Mouse (Mus musculus) limb, embryonic 13.5 days (tissue): ENCODE measurements around the gene Ahcyl1. TPM values are rescaled to one million over a fixed set of nuclear protein-coding genes. Genes with fewer than 3 reads are reported as not detected.

Experiments used
- ATAC-seq: fragments of 200-750 bp; cut with Nextera tagmentation; 2 replicates; pipeline ENCODE4 v1.8.0; 2017; ENCODE audit warnings: low read depth, moderate number of reproducible peaks, moderate TSS enrichment; ENCODE audit not compliant: low FRiP score
- H3K27ac ChIP-seq: fragments of 300-500 bp; sonication (generic); 2 replicates; pipeline ENCODE4 v1.5.1; 2015; ENCODE audit warnings: inconsistent platforms, mild to moderate bottlenecking, moderate library complexity
- H3K27me3 ChIP-seq: fragments of 300-500 bp; sonication (generic); 2 replicates; pipeline ENCODE4 v1.6.1; 2015; ENCODE audit warnings: mild to moderate bottlenecking, inconsistent platforms
- H3K36me3 ChIP-seq: fragments of 300-500 bp; sonication (generic); 2 replicates; pipeline ENCODE4 v1.6.1; 2015; ENCODE audit warnings: inconsistent platforms, mild to moderate bottlenecking, moderate library complexity
- H3K4me1 ChIP-seq: fragments of 300-500 bp; sonication (generic); 2 replicates; pipeline ENCODE4 v1.6.1; 2015; ENCODE audit warnings: inconsistent platforms
- H3K4me2 ChIP-seq: fragments of 300-500 bp; sonication (generic); replicated peaks from 2 replicates; pipeline ENCODE4 v1.6.1; 2015; ENCODE audit warnings: inconsistent platforms, mild to moderate bottlenecking, moderate library complexity
- H3K4me3 ChIP-seq: fragments of 300-500 bp; sonication (generic); 2 replicates; pipeline ENCODE4 v1.5.1; 2015; ENCODE audit warnings: moderate library complexity, mild to moderate bottlenecking, inconsistent platforms
- H3K9ac ChIP-seq: fragments of 300-500 bp; sonication (generic); 2 replicates; pipeline ENCODE4 v1.6.1; 2015; ENCODE audit warnings: mild to moderate bottlenecking, inconsistent platforms
- H3K9me3 ChIP-seq: fragments of 300-500 bp; sonication (generic); 2 replicates; pipeline ENCODE4 v1.6.1; 2016; ENCODE audit warnings: inconsistent platforms
- WGBS: fragments of 180-500 bp; shearing (Covaris S2); methylation state at CpG from one replicate; pipeline ENCODE4 v1.1.7; 2015; 5-methylcytosine and 5-hydroxymethylcytosine counted together
- polyA plus RNA-seq: library from polyadenylated mRNA; unstranded; fragments of >200 nt; fragmentation: Nextera tagmentation; extraction: Ambion mirVana; gene quantifications from 2 replicates; pipeline ENCODE4 v1.2.1, GENCODE M21; 2015

Gene Ahcyl1
- polyA plus RNA-seq, 1 experiment from 2014 or later = 86.4 TPM

GRCm38 (mm10) chr3:107680790-107681576, 15.4 kb downstream of the Ahcyl1 start:
- no peak overlapping the region for H3K4me3 ChIP-seq
- ATAC-seq = peak; percentile 71
- peaks cover 51% of the 10 kb centered on the region for H3K4me1 ChIP-seq
- H3K27ac ChIP-seq = peak overlapping the region; percentile 79; the same call in 1 of the 2 replicates
- WGBS = 23% methylated on average over 7 of the region's 7 CpGs
- no peaks in the 10 kb centered on the region for H3K9me3 ChIP-seq
- peak overlapping the region; percentile 45 for H3K4me2 ChIP-seq
- H3K9ac ChIP-seq = no peak overlapping the region
- H3K36me3 ChIP-seq = peaks cover 17% of the 10 kb centered on the region
- no peaks in the 10 kb centered on the region for H3K27me3 ChIP-seq

GRCm38 (mm10) chr3:107671509-107671908, 24.9 kb downstream of the Ahcyl1 start:
- WGBS = 92% methylated on average over 2 of the region's 2 CpGs

GRCm38 (mm10) chr3:107670500-107670899, 25.9 kb downstream of the Ahcyl1 start:
- no peak overlapping the region for H3K27ac ChIP-seq
- no peak for ATAC-seq
- H3K4me2 ChIP-seq = no peak overlapping the region
- H3K27me3 ChIP-seq = no peaks in the 10 kb centered on the region
- no peak overlapping the region for H3K4me3 ChIP-seq
- no peak overlapping the region for H3K9ac ChIP-seq
- peaks cover 89% of the 10 kb centered on the region for H3K36me3 ChIP-seq
- H3K4me1 ChIP-seq = no peaks in the 10 kb centered on the region
- H3K9me3 ChIP-seq = no peaks in the 10 kb centered on the region
- 76% methylated on average over 4 of the region's 4 CpGs for WGBS

More at GRCm38 (mm10) chr3:107671509-107671908, 24.9 kb downstream of the Ahcyl1 start:
- no peaks in the 10 kb centered on the region for H3K27me3 ChIP-seq
- H3K4me1 ChIP-seq = no peaks in the 10 kb centered on the region
- no peaks in the 10 kb centered on the region for H3K9me3 ChIP-seq
- H3K27ac ChIP-seq = no peak overlapping the region
- H3K4me2 ChIP-seq = no peak overlapping the region
- H3K4me3 ChIP-seq = no peak overlapping the region
- no peak for ATAC-seq
- peaks cover 90% of the 10 kb centered on the region for H3K36me3 ChIP-seq
- no peak overlapping the region for H3K9ac ChIP-seq

- ATAC-seq = no peak
- H3K27me3 ChIP-seq = no peaks in the 10 kb centered on the region
- H3K36me3 ChIP-seq = peaks cover 88% of the 10 kb centered on the region
Observed at GRCm38 (mm10) chr3:107668786-107669185, 27.6 kb downstream of the Ahcyl1 start.

GRCm38 (mm10) chr3:107667426-107667825, 28.9 kb downstream of the Ahcyl1 start:
- H3K27me3 ChIP-seq = no peaks in the 10 kb centered on the region
- H3K9ac ChIP-seq = no peak overlapping the region
- no peaks in the 10 kb centered on the region for H3K9me3 ChIP-seq
- H3K36me3 ChIP-seq = peaks cover 92% of the 10 kb centered on the region
- WGBS = 76% methylated on average over 6 of the region's 6 CpGs
- no peak for ATAC-seq
- no peak overlapping the region for H3K27ac ChIP-seq
- H3K4me2 ChIP-seq = no peak overlapping the region
- no peaks in the 10 kb centered on the region for H3K4me1 ChIP-seq
- no peak overlapping the region for H3K4me3 ChIP-seq

More at GRCm38 (mm10) chr3:107668786-107669185, 27.6 kb downstream of the Ahcyl1 start:
- no peak overlapping the region for H3K9ac ChIP-seq
- H3K4me1 ChIP-seq = no peaks in the 10 kb centered on the region
- 86% methylated on average over 7 of the region's 7 CpGs for WGBS
- no peak overlapping the region for H3K27ac ChIP-seq
- H3K4me2 ChIP-seq = no peak overlapping the region
- no peaks in the 10 kb centered on the region for H3K9me3 ChIP-seq
- H3K4me3 ChIP-seq = no peak overlapping the region

- Histone ChIP-seq H3K27ac (no peak overlapping the region), H3K36me3 (peaks cover 96% of the 10 kb centered on the region), H3K4me3 (no peak overlapping the region), H3K9me3 (no peaks in the 10 kb centered on the region), H3K4me1 (no peaks in the 10 kb centered on the region), H3K4me2 (no peak overlapping the region), H3K9ac (no peak overlapping the region), H3K27me3 (no peaks in the 10 kb centered on the region)
- ATAC-seq = no peak
- 90% methylated on average over 1 of the region's 1 CpGs for WGBS
Observed at GRCm38 (mm10) chr3:107664641-107665040, 31.7 kb downstream of the Ahcyl1 start.

- no peak for ATAC-seq
- no peak overlapping the region for H3K4me2 ChIP-seq
- H3K4me3 ChIP-seq = no peak overlapping the region
- H3K27ac ChIP-seq = no peak overlapping the region
- no peaks in the 10 kb centered on the region for H3K27me3 ChIP-seq
- no peak overlapping the region for H3K9ac ChIP-seq
- WGBS = 94% methylated on average over 1 of the region's 1 CpGs
- H3K36me3 ChIP-seq = peaks cover 47% of the 10 kb centered on the region
- H3K4me1 ChIP-seq = no peaks in the 10 kb centered on the region
- H3K9me3 ChIP-seq = no peaks in the 10 kb centered on the region
Observed at GRCm38 (mm10) chr3:107659000-107659399, 37.4 kb downstream of the Ahcyl1 start.

- no peak for ATAC-seq
- Histone ChIP-seq H3K27me3 (no peaks in the 10 kb centered on the region), H3K27ac (no peak overlapping the region), H3K9me3 (no peaks in the 10 kb centered on the region; the same call in 1 of the 2 replicates), H3K9ac (no peak overlapping the region), H3K4me3 (no peak overlapping the region), H3K36me3 (peaks cover 27% of the 10 kb centered on the region), H3K4me1 (no peaks in the 10 kb centered on the region), H3K4me2 (no peak overlapping the region)
- WGBS = 77% methylated on average over 4 of the region's 4 CpGs
Observed at GRCm38 (mm10) chr3:107656888-107657287, 39.5 kb downstream of the Ahcyl1 start.

GRCm38 (mm10) chr3:107656151-107656550, 40.2 kb downstream of the Ahcyl1 start:
- 87% methylated on average over 2 of the region's 2 CpGs for WGBS
- Histone ChIP-seq H3K4me3 (no peak overlapping the region), H3K36me3 (peaks cover 22% of the 10 kb centered on the region), H3K4me2 (no peak overlapping the region), H3K9ac (no peak overlapping the region), H3K27me3 (no peaks in the 10 kb centered on the region), H3K9me3 (no peaks in the 10 kb centered on the region; the same call in 1 of the 2 replicates), H3K4me1 (no peaks in the 10 kb centered on the region), H3K27ac (no peak overlapping the region)
- no peak for ATAC-seq

GRCm38 (mm10) chr3:107655491-107655890, 40.9 kb downstream of the Ahcyl1 start:
- H3K27me3 ChIP-seq = no peaks in the 10 kb centered on the region
- no peak overlapping the region for H3K27ac ChIP-seq
- H3K9me3 ChIP-seq = no peaks in the 10 kb centered on the region; the same call in 1 of the 2 replicates
- H3K9ac ChIP-seq = no peak overlapping the region
- ATAC-seq = no peak
- H3K4me2 ChIP-seq = no peak overlapping the region
- no peaks in the 10 kb centered on the region for H3K4me1 ChIP-seq
- peaks cover 15% of the 10 kb centered on the region for H3K36me3 ChIP-seq
- 40% methylated on average over 3 of the region's 3 CpGs for WGBS
- no peak overlapping the region for H3K4me3 ChIP-seq

GRCm38 (mm10) chr3:107654861-107655260, 41.5 kb downstream of the Ahcyl1 start:
- Histone ChIP-seq H3K9me3 (no peaks in the 10 kb centered on the region; the same call in 1 of the 2 replicates), H3K36me3 (peaks cover 9% of the 10 kb centered on the region), H3K4me3 (no peak overlapping the region), H3K27me3 (no peaks in the 10 kb centered on the region), H3K4me1 (no peaks in the 10 kb centered on the region), H3K9ac (no peak overlapping the region), H3K27ac (no peak overlapping the region), H3K4me2 (no peak overlapping the region)
- 83% methylated on average over 3 of the region's 3 CpGs for WGBS
- no peak for ATAC-seq

GRCm38 (mm10) chr3:107652968-107653367, 43.4 kb downstream of the Ahcyl1 start:
- H3K4me3 ChIP-seq = no peak overlapping the region
- ATAC-seq = no peak
- H3K4me1 ChIP-seq = no peaks in the 10 kb centered on the region
- H3K4me2 ChIP-seq = no peak overlapping the region
- no peaks in the 10 kb centered on the region for H3K27me3 ChIP-seq
- H3K9me3 ChIP-seq = no peaks in the 10 kb centered on the region; the same call in 1 of the 2 replicates
- no peak overlapping the region for H3K27ac ChIP-seq
- no peak overlapping the region for H3K9ac ChIP-seq
- H3K36me3 ChIP-seq = no peaks in the 10 kb centered on the region; the same call in 1 of the 2 replicates
- 90% methylated on average over 3 of the region's 3 CpGs for WGBS
